Mouse (Mus musculus) yolk sac, embryonic 10.5 days (tissue): ENCODE data around the gene Anks1.
"Not testable (repeated sequence)": the region's sequence is repeated elsewhere in the genome, so short reads cannot be mapped to it uniquely, and the experiment has no call there.

ENCODE experiments used
- DNase-seq: peaks from one replicate; pipeline ENCODE4 v3.0.0-alpha.2; 2017; ENCODE audit warnings: low spot score

The Anks1 gene

DNA sequence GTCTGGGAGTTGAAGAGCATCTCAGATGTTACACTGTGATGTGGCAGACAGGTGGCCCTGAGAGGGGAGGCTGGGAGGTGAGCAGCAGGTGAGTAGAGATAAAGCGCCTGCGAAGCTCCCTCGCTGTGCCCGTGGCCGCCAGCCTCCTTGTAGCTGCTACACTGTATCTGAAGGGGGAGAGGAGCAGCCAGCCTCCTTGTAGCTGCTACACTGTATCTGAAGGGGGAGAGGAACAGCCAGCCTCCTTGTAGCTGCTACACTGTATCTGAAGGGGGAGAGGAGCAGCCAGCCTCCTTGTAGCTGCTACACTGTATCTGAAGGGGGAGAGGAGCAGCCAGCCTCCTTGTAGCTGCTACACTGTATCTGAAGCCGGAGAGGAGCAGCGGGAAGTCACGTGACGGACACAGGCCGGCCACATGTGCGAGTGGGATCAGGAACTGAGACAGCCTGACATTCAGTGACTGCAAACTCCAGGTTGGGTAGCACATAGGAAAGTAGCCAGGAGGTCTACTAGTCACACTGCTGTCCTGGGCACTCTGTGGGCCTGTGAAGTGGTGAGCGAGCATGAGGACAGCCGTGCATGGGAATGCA is 90.7 kb downstream of the Anks1 start:
- not testable (repeated sequence) for DNase-seq

DNA sequence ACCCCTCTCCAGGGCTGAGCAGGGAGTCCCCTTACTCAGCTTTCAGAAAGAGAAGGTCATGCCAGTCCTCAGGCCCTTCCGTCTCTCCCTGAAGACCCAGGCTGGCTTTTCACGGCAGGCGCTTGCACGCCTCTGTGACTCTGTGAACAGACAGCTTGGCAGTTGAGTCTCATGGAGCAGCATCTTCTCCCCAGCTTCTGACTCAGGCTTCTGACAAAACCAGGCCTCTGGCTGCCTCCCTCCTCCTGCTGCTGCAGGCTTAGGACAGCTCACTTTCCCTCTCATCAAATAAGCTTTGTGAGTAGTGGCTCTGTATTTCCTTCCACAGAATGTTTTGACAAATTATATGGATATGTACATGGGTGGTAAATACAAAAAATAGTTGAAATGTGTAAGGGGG is 91.3 kb downstream of the Anks1 start:
- DNase-seq = no peak

DNA sequence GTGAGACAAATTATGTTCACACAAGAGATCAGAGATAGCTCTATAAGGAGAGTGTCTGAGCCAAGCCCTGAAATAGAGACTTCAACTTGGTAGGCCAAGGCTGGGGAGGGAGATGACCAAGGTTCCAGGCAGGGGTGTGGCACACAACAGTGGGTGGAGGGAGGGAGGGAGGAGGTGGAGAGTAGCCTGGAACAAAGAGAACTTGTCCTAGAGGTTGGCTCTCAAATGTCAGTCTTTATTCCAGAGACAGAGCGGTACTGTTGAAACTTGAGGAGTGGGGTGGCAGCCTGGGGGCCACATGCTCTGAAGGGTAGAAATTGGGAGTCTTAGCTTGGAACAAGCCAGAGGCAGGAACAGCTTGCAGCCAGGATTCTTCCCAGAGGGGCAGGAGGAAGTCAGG is 91.7 kb downstream of the Anks1 start:
- DNase-seq = no peak

DNA sequence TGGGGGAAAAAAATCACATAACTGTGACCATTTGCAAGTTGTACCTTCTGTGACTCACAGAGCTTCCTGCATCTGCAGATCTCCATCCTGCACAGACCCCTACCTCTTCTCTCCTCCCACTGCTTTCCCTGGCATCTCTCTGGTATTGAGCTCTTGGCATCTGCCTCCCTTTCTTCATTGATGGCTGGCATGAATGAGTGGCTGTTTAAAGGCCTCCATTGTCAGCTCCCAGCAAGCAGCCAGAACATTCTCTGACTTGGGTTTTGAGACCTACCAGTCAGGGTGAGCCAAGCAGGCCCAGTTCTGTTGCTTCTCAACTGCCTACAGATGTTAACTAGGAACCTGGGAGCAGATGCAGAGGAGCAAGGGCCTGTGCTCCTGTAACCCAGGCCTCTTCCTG is 96.3 kb downstream of the Anks1 start:
- no peak for DNase-seq

DNA sequence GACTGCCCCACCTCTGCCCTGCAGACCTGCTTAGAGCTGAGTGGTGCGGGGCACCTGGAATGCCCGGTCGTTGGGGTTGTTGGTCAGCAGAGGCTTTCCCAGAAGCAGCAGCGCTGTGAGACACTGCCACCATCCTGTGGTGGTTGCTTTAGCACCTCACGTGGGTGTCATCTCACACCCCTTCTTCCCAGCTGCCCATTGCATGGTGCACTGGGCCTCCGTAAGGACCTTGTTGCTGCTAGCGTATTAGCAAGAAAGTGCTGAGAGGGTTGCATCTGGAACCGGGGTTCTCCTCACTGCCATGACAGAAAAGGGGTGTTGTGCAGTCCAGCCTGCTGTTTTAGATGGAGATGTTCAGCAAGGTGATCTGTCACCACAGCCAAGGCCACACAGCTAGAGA is 97.1 kb downstream of the Anks1 start:
- no peak for DNase-seq

DNA sequence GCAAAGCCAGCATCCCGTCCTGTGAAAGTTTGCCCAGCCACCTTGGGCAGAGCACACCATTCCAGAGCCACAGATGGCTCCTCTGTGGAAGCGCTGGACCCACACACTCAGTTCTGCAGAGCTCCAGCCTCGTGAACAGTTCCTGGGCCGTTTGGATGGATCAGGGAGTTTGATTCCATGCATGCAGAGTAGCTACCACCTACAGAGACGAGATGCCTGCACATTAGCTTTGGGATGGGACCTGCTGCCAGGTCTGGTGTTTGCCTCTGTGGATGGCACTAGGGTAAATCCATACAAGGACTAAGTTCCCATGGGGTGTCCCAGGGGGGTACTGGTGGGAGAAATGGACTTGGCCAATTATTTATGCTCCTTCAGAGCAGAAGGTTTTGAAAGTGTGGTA is 97.5 kb downstream of the Anks1 start:
- DNase-seq = no peak

DNA sequence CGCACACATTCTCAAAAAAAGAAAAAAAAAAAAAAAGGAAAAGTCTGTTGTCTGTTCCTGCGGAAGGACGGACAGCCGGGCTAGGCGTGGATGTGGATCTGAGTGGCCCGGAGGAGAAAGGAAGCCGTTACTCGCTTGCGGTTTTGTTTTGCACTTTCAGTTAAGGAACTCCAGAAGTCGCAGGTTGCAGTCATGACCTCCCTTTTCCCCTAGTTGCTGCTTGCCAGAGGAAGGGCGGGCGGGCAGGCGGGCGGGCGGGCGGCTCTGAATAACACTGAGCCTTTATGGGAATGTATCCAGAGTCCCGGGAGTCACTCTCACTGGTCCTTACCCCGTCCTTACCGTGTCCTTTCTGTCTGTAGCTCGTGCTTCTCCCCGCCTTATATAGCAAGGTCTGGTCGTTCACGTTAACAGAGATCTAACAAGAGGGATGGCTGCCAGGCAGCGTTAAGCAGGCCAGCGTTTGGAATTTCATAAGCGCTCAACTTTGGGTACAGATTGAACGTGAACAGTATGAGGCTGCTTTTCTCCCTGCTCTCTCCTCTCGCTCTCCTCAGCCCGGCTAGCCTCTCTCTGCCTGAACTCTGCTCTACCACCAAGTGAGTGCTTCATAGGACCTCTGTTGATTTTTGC is 98.2 kb downstream of the Anks1 start:
- DNase-seq = peak; percentile 35

DNA sequence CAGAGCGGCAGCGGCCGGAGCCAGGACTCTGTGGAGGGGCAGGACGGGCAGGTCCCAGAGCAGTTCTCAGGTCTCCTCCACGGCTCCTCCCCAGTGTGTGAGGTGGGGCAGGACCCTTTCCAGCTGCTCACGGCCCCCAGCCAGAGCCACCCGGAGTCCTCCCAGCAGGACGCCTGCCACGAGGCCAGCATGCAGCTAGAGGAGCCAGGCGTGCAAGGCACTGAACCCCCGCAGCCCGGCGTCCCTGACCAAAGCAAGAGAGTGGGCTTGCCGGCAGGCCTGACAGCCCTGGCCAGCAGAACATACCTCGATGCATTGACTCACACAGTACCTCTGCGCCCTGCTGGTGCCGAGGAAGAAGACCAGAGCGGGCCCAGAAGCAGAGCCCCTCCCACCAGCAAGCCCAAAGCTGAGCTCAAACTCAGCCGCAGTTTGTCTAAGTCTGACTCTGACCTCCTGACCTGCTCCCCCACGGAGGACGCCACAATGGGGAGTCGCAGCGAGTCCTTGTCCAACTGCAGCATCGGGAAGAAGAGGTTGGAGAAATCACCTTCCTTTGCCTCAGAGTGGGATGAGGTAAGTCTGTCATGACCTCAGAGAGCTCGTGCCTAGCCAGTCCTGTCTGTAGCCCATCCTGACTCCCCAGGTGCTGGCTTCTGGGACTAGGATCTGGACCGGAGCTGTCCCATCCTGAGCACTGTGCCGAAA is 98.9 kb downstream of the Anks1 start:
- no peak for DNase-seq

DNA sequence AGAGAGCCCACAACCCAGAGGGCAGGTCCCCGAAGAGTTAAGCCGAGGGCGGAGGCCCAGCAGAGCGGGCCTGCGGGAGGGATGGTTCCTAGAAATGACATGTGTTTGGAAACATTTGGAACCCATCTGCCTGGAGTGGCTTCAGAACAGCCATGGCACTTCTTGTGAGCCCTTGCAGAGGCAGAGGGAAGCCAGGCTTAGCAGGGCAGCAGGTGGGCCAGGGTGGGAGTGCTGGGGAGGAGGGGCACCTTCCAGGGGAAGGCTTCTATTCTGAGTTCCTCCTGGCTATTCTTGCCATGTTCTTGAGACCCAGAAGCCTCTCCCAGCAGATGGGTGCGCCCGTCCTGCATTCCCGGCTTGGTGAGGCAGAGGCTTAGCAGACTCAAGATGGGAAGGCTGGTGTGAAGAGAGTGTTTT is 99.5 kb downstream of the Anks1 start:
- no peak for DNase-seq

DNA sequence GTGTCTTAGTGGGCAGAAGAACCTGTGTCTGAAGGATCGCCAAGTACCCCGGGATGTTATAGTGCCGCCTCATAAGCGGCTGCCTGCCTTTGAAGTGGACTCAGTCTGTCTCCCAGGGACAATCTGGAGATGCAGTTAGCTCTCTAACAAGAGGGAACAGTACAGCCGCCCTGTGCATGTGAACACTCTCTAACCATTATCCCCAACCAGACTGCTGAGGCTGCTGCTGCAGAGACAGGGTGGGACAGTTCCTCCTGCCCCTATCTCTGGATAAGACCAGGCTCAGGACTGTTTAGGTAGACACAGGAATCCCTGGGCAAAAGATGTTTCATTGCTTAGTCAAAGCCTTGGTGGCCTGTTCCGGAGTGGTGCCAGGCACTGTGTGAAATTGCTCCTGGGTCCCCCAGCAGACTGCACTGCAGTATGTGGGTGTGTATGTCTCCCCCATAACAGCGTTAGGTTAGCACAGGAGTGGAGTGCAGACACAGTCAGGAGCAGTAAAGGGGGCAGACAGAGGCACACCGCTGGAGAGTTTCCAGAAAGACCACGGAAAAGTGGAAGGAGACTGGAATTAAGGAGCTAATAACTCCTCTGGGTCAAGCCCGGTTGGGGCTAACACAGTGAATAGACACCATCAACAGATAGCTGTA is 100.1 kb downstream of the Anks1 start:
- no peak for DNase-seq

DNA sequence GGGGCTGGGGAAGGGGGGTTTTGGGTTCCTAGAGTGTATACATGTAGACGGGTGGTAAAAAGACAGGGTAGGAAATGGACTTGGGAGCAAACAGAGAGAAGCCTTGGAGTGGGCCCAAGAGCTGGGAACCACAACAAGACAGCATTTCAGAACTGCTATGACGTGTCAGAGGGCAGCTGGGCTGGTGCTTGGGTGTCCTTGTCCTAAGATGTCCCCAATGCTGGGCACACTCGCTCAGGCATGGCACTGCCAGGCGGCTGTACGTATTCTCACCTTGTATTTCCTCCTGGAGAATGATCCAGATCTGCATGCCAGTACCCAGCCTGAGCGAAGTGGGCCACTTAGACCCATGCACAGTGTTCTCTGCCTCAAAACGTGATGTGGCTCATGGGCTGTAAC is 100.6 kb downstream of the Anks1 start:
- no peak for DNase-seq

DNA sequence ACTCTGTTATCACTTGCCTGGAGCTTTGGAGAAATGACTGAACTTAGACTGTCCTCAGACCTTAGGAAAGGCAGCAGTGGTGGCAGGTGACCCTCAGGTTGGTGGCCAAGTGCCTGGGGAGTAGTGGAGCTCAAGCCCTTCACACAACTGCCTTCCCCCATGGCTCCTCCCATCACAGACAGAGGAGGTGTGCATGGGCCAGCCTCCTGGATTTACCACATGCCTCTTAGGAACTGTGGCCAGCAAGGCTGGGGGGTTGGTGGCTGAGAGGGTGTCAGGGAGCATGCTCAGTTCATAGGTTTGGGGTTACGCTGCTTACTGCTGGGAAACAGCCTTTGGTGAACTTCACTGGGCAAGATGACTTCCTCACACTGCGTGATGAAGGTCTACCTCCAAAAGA is 101.8 kb downstream of the Anks1 start:
- DNase-seq = no peak

DNA sequence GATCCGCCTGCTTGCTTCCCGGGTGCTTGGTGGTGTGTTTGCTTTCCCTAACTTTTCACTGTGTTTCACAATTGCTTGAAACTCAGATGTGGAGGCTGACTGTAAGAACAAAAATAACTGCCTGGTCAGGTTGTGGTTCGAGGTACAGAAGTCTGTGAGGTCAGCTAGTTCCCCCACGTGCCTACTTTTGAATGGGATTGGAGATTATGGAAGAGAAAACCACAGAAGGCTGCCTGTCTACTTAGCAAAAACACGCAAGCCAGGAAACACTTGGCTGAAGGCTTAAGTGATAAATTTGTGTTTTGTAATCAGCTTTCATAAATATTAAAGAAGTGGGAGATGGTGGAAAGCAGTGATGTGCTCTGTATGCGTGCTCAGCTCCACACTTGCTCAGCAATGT is 103.7 kb downstream of the Anks1 start:
- DNase-seq = no peak

DNA sequence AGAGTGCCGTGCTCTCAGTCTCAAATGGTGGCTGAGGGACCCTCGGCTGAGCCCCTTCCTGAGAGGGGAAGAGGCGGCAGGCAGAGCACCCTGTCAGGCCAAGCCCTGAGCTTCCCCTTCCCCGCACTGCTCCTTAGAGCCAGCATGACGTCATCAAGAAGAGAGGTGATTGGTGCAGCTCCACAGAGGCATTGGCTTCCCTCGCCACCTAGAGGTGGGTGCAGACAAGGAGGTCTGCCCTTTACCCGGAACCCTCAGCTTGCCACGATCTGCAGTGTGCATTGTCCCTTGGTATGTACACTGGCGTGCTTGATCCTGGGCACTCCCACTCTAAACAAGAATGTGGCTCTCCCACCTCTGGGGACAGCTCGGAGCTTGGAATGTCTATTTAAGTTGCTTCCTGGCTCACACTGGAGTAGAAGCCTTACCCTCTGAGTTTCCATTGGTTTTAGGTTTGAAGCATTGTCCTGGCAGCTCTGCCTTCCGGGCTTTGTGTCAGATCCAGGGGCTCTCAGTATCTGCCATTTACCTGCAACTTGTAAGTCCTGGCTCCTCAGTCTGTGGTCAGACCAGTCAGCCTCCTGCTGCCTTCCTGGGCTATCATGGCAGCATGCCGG is 104.3 kb downstream of the Anks1 start:
- DNase-seq = peak; percentile 74

DNA sequence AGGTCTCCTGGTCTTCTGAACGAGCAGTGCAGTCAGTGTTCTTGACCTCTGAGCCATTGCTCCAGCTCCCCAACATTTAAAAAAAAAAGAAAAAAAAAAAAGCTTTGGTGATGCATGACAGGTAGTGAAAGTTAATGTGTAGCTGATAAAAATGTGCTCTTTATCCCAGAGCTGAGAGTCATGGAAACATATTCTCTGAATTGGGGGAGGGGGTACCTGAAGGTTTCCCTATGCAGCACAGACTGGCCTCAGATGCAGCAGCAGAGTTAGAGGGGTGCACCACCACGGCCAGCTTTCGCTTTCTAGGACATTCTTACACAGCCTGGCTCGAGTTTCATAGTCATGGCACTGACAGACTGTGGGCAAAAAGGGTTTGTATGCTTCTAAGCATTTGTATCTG is 105.3 kb downstream of the Anks1 start:
- DNase-seq = no peak

DNA sequence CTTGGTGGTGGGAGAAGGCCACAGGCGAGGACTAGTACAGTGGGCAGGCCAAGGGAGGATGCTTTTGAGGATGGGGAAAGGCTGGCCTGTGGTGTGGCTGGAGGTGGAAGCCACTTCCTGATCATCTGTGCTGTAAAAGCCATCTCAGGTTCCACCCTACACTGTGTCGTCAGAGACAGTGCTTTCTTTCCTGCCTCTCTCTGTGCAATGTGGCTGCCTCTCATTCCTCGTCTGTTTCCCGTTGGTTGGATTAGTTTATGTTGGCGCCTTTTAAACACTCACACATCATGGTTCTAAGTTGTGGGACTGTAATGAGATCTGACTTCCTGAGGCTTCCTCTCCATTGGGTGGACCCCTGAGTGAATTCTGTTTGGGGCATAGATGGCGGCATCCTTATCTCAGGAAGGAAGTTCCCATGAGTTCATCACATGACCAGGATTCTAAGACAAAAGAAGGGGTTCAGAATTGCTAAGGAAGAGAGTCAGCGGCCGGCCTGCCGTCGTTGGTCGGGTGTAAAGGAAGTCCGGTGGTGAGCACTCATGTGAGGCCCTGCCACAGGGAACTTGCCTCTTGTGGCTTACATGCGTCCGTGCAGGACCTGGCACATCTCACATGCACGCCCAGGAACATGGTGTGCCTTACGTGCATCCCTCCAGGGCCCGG is 106.1 kb downstream of the Anks1 start:
- no peak for DNase-seq

DNA sequence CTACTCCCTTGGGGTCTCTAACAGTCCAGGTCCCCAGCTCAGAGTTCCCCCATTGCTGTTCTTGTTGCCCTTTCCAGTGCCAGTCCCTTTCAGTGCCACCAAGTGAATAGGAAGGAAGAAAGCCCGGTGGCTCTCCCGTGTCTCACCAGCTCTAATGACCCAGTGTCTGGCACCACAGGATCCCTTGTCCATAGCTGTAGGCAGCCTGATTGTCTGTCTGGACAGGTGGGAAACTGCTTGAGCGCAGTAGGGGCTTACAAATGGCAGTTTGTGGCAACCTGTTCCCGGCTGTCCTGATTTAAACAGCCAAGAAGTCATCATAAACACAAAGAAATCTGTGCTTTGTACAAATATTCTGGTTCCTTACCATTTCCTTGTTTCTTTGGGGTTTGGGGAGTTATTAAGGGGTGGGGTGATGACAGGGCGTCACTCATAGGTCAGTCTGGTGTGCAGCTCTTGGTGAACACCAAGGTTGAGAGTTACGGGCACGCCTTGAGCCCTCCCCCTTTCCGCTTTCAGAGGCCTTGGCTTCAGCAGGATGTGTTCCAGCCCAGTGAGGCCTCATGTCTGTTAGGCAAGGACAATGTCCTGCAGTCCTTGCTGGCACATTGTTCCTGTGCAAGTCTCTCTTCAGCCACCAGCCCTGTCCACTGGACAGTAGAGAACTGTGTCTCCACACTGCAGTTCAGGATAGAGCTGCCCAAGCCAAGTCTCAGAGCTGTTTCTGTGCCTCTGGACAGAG is 107.1 kb downstream of the Anks1 start:
- DNase-seq = no peak

DNA sequence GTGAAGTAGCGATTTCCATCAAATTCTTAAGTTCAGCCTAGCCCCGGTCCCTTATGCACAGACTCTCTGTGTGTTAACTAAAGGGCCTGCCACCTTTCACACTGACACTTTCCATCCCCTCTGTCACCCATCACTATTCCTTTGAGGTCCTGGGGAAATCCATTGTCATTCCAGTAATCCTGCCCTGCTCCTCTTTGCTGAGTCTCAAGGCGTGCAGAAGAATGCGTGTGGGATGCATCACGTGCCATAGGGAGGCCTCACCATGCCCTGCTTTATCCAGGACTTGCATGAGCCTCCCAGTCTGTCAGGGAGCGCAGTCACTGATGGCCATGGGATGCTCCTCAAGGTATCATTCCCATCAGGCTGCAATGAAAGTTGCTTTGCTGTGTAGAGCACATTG is 109.2 kb downstream of the Anks1 start:
- no peak for DNase-seq

DNA sequence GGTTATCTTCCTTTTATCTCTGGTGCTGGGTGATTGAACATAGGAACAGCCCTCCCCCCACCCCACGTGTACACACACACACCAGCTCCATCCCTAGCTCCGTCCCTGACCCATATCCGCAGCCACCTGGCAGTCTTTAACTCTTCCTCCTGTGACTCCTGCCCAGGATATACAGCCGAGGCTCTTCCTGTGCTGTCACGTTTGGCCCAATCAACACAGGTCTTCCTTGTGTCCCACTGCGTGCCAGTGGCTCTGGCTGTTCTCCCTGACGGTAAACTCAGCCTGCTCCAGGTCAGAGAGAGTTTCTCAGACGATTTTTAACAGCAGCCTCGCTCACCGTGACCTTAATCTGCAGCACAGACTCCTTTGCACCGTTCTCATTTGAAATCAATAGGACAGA is 109.7 kb downstream of the Anks1 start:
- DNase-seq = no peak

DNA sequence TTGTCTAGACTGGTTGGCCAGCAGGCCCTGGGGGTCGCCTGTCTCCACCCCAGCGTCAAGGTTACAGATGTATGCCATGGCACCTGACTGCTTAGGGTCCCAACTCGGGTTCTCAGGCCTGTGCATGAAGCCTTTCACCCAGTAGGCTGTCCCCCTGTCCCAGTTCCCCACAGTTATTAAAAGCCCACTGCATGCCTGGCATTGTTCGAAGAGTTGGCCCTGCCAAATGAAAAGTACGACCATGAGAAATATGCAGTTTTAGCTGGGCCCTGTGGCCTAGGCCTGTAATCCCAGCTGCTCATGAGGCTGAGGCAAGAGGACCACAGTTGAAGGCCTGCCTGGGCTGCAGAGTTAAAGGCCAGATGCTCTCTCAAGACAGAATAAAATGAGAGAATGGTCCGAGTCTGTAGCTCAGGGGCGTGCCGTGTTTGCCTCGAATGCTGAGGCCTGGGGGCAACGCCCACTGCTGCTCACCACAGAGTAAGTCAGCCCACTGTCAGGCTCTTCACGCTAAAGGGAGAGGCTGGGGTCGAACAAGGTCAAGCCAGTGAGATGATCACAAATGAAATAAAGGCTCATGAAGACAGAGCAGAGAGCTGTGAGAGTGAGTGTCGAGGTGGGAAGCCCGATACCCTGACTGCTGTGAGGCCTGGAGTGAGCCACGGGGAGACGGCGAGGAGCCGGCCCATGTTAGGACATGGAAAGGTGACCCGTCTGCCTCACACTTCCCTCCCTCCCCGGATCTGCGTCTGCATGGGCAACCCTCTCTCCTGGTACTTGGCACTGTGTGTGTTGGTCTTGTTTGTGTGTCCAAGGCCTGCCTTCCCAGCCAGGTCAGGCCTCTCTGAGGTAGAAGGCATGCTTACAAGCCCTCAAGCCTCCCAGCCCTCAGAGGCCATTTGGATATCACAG is 110.9 kb downstream of the Anks1 start:
- no peak for DNase-seq
